Comparison of ENCODE assay signal across 8 mouse cellular contexts in the genomic region with DNA sequence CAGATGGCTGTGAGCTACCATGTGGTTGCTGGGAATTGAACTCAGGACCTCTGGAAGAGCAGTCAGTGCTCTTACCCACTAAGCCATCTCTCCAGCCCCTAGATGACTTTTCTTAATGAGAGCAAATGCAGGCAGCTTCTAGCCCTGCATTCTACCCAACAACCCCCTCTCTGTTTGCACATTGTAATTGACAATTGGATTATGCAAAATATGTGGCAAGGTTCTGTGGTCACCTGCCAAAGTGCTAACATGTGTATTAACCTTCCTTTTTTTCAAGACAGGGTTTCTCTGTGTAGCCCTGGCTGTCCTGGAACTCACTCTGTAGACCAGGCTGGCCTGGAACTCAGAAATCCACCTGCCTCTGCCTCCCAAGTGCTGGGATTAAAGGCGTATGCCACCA.
DNase-seq lines count a peak whose midpoint lies in the region; ATAC-seq and TF ChIP-seq lines count a peak whose summit lies in the region.
"Not testable (repeated sequence)": the region's sequence is repeated elsewhere in the genome, so short reads cannot be mapped to it uniquely, and the experiment has no call there.

No protein-coding gene starts in this region.

- H3K9me3 ChIP-seq in CH12.LX (replicated peaks; ENCODE audit: low read length); intestine, embryonic 14.5 days (ENCODE audit: control insufficient read depth, low read length): not testable (repeated sequence)

- not testable (repeated sequence) for H3K27ac ChIP-seq in CH12.LX (ENCODE audit: insufficient read depth, low read depth); intestine, embryonic 14.5 days (ENCODE audit: low read depth); liver, adult 2 months (replicated peaks; ENCODE audit: insufficient read depth, low read depth, low read length)

- TF ChIP-seq EP300 in CH12.LX (IDR thresholded peaks at IDR 0.05; ENCODE audit: low read length): not testable (repeated sequence)

- not testable (repeated sequence) for TF ChIP-seq POLR2A in CH12.LX (IDR thresholded peaks at IDR 0.05; ENCODE audit: low read depth, low read length); liver, adult 2 months (IDR thresholded peaks at IDR 0.05; ENCODE audit: extremely low read depth, insufficient read depth, low read length)

- dilution Hi-C loops in CH12.LX (cut with MboI; ENCODE audit: extremely low pct_ligation_motif_present, extremely low pct_unique_long_range_greater_than_20kb, low sequenced_read_pairs): not testable (repeated sequence)

- H3K4me1 ChIP-seq in CH12.LX (ENCODE audit: control insufficient read depth in 1 of 2, insufficient read depth in 2 of 2); intestine, embryonic 14.5 days (replicated peaks; ENCODE audit: control insufficient read depth, insufficient read depth, low read length); liver, adult 2 months (ENCODE audit: control insufficient read depth, insufficient read depth, low read length): not testable (repeated sequence)

- not testable (repeated sequence) for H3K36me3 ChIP-seq in CH12.LX (replicated peaks in 1 of 2; ENCODE audit: control insufficient read depth in 1 of 2, insufficient read depth in 1 of 2, low read length in 1 of 2)
- peaks cover 64% of the 10 kb centered on the region for H3K36me3 ChIP-seq in intestine, embryonic 14.5 days (ENCODE audit: control insufficient read depth, insufficient read depth, low read length)
- H3K36me3 ChIP-seq in liver, adult 2 months (ENCODE audit: control insufficient read depth, insufficient read depth, low read length): peaks cover 28% of the 10 kb centered on the region

- TF ChIP-seq CTCF in CH12.LX (conservative IDR thresholded peaks at IDR 0.05 in 1 of 2, IDR thresholded peaks at IDR 0.05 in 1 of 2; ENCODE audit: low read depth in 2 of 2, low read length in 2 of 2); liver, adult 2 months (IDR thresholded peaks at IDR 0.05; ENCODE audit: low read depth, low read length): not testable (repeated sequence)

- peak; percentile 58 for ATAC-seq in granulocyte monocyte progenitor cell, adult 5-6 weeks (replicated peaks; ENCODE audit: poor library complexity, severe bottlenecking)
- ATAC-seq in inflammation-experienced regulatory T-cells, adult 6 months: peak; percentile 38
- not testable (repeated sequence) for ATAC-seq in intestine, embryonic 14.5 days (replicated peaks; ENCODE audit: low FRiP score, low TSS enrichment, low read depth)
- peak; percentile 80 for ATAC-seq in megakaryocyte, adult 5-6 weeks (ENCODE audit: poor library complexity, severe bottlenecking)
- peak; percentile 79 for ATAC-seq in megakaryocyte progenitor cell, adult 5-6 weeks (replicated peaks; ENCODE audit: poor library complexity)

- H3K4me3 ChIP-seq in CH12.LX (replicated peaks in 1 of 3; ENCODE audit: low read depth in 2 of 3, low read length in 2 of 3, poor library complexity in 1 of 3); intestine, embryonic 14.5 days (ENCODE audit: low read depth, low read length); liver, adult 2 months (ENCODE audit: insufficient read depth, low read depth, low read length): not testable (repeated sequence)

- not testable (repeated sequence) for H3K9ac ChIP-seq in CH12.LX (ENCODE audit: insufficient read depth, low read depth); intestine, embryonic 14.5 days (ENCODE audit: low read length); liver, adult 2 months (ENCODE audit: low read depth, low read length)

- TF ChIP-seq RAD21 in CH12.LX (IDR thresholded peaks at IDR 0.05; ENCODE audit: low read depth, low read length): not testable (repeated sequence)

- WGBS in intestine, embryonic 14.5 days: 91% methylated on average over 1 of the region's 1 CpGs
- 94% methylated on average over 1 of the region's 1 CpGs for WGBS in liver, adult 2 months

- H3K27me3 ChIP-seq in CH12.LX (replicated peaks); intestine, embryonic 14.5 days (replicated peaks; ENCODE audit: control insufficient read depth, insufficient read depth, low read length); liver, adult 2 months (ENCODE audit: control insufficient read depth, insufficient read depth, low read length): not testable (repeated sequence)

- in situ Hi-C loops in CH12.LX (cut with MboI; ENCODE audit: low pct_ligation_motif_present, low pct_unique_long_range_greater_than_20kb, low sequenced_read_pairs): not testable (repeated sequence)

- H3K79me2 ChIP-seq in CH12.LX (replicated peaks; ENCODE audit: control insufficient read depth, extremely low read depth, insufficient read depth, poor library complexity, severe bottlenecking); liver, adult 2 months (ENCODE audit: control insufficient read depth, insufficient read depth, low read length): not testable (repeated sequence)

- peak; percentile 31 for DNase-seq in CH12.LX (ENCODE audit: extremely low read depth)
- peak; percentile 63 for DNase-seq in heart, adult 11 months
- DNase-seq in intestine, embryonic 14.5 days (ENCODE audit: low spot score): peak; percentile 24
- DNase-seq in liver, adult 2 months (ENCODE audit: extremely low read depth, low read depth, low spot score): peak; percentile 49

- not testable (repeated sequence) for H3K4me2 ChIP-seq in CH12.LX (ENCODE audit: insufficient read depth, low read depth, poor library complexity, severe bottlenecking); intestine, embryonic 14.5 days (ENCODE audit: low read length)

TF ChIP-seq in CH12.LX, 34 proteins besides CTCF, POLR2A, EP300 and RAD21:
- peak; percentile 21; the same call in 1 of the 2 replicates for TF ChIP-seq BHLHE40 (IDR thresholded peaks at IDR 0.05; ENCODE audit: low read depth, low read length)
